Mouse (Mus musculus) lung, adult 2 months (tissue): ENCODE measurements around the gene Tnpo1.

ENCODE experiments used
- CTCF ChIP-seq: fragments of 200-500 bp; IDR thresholded peaks from 2 replicates; pipeline ENCODE4 v1.5.1; 2011; ENCODE audit warnings: mild to moderate bottlenecking, low read length, control low read depth; ENCODE audit not compliant: insufficient read depth
- POLR2A ChIP-seq: fragments of 200-500 bp; IDR thresholded peaks from 2 replicates; pipeline ENCODE4 v1.6.1; 2011; ENCODE audit warnings: low read depth, mild to moderate bottlenecking, control low read depth, low read length, borderline replicate concordance; ENCODE audit errors: extremely low read depth

DNA sequence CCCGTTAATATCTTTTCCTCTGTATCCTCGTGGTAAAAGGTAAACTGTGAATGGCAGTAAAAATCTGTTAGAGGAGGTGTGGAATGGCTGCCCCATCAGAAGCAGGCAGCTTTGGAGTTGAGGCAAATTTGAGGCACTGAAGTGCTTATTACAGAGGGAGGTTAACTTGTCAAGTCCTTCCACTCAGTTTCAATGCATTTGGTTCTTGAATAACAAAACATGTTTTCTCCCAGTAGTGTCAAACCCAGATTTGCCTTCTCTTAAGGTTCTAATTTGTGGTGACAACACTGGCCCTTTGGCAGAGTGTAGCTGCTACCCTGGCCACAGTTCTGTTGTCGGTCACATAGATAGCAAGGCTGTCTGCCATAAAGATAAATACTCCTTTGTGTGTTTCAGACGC, 108.4 kb downstream of the Tnpo1 start:
- TF ChIP-seq CTCF (no peak), POLR2A (no peak)
